Mouse (Mus musculus): ENCODE measurements around the gene Adarb2.
"Not testable (repeated sequence)": the region's sequence is repeated elsewhere in the genome, so short reads cannot be mapped to it uniquely, and the experiment has no call there.

The Adarb2 gene

DNA sequence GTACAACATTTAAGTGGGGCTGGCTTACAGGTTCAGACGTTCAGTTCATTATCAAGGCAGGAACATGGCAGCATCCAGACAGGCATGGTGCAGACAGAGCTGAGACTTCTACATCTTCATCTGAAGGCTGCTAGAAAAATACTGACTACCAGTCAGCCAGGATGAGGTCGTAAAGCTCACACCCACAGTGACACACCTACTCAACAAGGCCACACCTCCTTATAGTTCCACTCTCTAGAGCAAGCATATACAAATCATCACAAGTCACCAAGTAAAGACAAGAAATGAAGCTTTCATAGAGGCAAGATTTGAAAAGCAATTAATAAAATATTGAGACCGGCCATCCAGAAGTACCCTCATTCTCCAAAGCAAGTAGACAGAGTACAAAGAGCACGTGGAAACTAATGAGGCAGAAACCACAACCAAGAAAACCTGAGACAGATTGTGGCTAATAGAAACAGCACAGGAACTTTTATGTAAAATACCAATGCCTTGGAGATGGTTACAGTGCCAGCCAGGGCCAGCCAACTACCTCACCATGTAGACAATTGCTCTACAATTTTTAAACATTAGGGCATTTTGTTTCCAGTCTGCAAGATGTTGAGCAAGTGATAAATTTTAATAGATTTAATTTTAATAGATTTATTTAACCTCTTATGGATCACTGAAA lies 394.4 kb downstream of the Adarb2 start:
- no peak for DNase-seq

DNA sequence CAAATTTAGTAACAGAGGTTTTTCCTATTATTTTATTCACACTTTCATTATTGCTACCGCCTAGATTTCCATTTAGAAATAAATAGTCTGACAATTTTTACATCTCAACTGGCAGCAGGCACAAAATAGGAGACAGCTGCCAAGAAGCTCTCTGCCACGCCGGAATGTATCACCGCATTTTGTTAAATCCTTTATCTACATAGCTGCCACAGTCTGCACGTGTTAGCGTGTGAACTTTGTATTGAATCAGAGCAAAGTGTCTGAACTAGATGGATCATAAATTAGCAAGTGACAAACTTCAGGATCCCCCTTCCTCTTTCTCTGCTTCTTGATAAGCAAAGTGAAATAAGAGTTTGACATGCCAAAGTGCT lies 395.0 kb downstream of the Adarb2 start:
- DNase-seq, result no peak

DNA sequence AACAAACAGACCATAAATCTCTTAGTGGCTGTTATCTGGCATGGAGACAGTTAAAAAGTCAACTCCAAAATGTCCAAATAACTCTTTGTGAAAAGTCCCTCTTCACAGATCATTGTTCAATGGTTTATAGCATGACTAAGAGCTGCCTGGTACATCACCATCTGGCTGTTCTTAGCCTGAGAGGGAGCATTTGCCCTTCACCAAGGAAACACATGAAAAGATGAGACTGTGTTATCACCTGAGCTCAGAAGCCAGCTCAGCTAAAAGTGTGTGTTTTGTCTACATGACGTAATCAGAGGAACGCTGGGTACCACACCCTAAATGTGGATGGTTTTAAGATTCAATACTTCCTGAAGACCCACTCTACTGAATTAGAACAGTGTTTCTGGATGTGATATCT lies 403.0 kb downstream of the Adarb2 start:
- no peak for DNase-seq

DNA sequence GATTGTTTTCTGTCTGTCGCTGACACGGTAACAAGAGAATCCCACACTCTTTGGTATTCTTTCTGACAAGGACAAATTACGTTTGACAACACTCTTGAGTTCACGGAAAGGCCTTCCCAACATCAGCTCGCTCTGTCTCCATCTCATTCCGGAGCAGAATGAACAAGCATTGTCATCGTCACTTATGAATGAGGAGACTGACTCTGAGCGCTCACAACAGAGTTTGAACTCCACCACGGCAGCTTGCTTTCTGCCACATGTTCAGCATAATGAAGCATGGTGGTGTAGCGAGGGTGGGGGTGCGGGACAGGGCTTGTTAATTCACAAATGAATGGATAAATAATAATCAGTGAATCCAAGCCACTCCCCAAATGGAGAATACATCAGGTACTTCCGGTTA lies 405.4 kb downstream of the Adarb2 start:
- no peak for DNase-seq

DNA sequence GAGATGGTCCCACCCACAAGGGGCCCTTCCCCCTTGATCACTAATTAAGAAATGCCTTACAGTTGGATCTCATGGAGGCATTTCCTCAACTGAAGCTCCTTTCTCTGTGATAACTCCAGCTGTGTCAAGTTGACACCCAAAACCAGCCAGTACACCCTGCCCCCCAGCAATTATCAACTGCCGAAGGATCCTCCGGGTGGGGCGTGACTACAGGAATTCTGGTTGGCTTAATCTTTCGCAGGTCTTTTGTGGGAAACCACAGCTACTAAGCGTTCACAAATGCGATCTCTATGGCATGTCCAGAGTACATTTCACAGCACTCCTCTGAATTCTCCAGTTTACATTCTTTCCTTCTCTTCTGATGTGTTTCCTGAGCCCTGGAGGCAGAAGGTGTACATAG lies 406.3 kb downstream of the Adarb2 start:
- DNase-seq, result not testable (repeated sequence)

DNA sequence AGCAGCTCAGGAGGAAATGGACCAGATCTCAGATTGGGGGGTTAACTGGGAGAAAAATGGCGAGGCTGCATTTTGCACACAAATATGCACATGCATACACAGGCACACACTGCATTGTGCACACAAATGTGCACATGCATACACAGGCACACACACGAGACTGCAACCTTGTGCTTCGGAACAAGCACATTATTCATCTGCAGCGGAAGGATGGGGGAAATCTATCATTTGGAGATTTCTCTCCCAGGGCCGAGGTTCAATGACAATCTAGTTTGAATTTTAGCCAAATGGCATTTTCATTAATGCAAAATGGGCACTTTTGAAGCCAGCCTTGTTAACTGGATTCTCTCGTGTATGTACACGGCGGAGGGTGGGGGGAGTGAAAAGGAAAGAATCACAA lies 408.3 kb downstream of the Adarb2 start:
- no peak for DNase-seq

DNA sequence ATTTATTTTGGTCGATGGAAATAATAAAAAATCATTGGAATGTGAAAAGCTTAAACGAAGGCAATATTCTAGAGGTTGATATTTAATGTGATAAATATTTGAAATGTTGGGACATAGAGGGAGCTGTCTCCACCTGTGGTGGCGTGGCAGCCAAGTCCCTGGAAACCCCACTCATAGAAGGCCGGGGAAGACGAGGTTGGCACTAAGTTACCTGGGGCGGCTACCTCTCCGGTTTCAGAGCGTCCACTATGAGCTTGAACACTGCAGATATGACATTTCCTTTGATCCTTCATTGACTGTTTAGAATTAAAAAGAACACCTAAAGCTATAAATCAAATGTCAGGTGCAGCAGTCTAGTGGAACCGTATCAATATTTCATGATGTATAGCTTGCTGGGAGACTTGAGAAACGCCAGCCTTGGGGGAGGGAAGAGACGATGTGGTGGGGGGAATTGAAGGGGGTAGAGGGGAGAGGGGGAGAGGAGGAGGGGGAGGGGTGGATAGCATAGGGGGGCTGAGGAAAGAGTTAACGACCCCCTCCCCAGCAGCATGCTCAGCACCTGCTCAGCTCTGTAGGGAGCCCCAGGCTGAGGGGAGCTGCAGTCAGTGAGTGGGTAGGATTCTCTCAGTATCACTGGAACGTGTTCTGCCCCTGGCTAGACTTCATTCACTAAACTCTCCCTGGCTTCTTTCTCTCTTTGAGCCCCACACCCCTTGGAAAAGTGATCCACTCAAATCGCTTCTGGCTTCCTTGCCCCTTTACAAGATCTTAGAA lies 410.1 kb downstream of the Adarb2 start:
- DNase-seq, result no peak

DNA sequence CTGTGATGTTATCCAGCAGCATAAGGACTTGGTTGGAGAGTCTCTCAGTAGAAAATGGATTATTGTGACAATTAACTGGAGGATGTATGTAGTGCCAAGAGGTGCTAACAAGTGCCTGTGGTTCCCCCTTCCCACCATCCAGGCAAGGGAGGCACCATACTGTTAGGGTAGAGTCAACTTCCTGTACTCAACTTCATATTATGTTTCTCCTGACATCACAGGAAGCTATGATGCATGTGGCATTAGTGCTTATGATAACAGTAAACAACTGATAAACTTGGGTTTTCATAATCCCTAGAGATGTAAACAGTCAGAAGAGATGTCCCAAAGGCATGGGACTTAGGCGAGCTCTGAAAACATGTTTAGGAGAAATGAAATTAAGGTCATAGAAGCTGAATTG lies 414.0 kb downstream of the Adarb2 start:
- DNase-seq, result no peak

DNA sequence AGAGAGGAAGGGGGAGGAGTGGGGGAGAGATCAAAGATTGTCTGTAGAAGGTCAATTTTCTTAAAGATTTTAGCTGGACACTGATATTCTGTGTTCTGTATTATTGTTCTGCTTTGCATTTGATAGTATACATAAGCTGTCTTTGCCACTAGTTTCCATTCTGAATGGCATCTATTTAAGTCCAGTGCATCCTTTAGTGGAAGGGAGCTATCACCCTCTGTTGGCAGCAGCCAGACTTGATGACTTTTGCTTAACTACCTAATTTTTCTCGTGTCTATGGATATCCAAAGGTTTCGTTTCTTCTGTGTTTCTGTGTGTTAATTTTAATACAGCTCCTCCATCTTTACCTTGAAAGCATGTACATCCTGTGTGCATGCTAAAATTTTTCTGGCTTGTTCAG lies 419.6 kb downstream of the Adarb2 start:
- DNase-seq, result no peak

DNA sequence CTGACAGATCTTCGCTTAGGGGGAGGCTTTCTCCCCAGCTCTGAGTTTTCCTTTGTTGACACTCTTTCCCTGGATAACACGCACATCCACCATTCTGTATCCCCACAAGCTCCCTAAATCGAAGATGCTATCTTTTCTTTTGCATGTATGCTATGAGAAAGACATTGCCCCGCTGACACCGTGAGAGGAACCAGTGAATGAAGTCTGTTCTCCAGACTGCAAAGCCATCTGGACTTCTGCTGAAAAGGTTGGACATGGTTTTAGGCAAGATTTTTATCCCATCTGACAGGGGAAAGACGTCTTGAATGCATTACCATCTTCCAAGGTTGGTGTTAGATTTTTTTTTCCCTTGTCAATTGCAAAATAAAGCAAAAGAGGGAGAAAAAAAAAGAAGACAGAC lies 426.9 kb downstream of the Adarb2 start:
- DNase-seq, result no peak

DNA sequence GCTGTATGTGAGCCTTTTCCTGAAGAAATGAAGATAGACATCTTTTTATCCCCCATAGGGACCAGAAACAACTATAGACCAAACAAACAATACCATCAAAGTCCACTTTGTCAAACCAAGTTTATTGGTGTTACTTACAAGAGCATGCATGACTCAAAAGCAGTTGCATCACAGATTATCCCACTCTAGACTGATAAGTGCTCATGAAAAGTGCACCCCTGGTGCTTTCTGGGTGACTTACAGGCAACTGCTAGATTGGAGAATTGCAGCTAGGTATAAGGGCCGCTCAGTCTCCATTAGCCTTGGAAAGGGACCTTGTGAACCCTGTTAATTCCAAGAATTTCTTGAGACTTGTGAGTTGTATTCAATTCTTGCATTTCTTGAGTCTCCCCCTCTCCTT lies 429.0 kb downstream of the Adarb2 start:
- no peak for DNase-seq

DNA sequence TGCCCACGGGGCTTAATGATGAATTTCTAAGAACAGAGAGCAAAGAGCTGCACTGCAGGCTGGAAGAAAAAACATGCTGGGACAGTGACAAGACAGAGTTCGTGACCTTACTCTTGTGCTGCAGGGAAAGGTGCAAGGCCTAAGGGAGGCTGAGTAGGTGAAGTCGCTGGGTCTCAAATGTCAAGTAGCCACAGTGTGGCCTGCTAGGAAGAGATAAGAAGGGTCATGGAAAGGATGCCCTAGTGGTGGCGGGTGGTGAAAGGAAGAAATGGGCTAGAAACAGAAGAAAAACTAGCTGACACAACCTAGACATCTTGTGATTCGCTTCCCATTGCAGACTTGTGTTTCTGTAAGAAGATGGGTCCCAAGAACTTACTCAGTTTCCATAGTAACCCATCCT lies 429.4 kb downstream of the Adarb2 start:
- no peak for DNase-seq

DNA sequence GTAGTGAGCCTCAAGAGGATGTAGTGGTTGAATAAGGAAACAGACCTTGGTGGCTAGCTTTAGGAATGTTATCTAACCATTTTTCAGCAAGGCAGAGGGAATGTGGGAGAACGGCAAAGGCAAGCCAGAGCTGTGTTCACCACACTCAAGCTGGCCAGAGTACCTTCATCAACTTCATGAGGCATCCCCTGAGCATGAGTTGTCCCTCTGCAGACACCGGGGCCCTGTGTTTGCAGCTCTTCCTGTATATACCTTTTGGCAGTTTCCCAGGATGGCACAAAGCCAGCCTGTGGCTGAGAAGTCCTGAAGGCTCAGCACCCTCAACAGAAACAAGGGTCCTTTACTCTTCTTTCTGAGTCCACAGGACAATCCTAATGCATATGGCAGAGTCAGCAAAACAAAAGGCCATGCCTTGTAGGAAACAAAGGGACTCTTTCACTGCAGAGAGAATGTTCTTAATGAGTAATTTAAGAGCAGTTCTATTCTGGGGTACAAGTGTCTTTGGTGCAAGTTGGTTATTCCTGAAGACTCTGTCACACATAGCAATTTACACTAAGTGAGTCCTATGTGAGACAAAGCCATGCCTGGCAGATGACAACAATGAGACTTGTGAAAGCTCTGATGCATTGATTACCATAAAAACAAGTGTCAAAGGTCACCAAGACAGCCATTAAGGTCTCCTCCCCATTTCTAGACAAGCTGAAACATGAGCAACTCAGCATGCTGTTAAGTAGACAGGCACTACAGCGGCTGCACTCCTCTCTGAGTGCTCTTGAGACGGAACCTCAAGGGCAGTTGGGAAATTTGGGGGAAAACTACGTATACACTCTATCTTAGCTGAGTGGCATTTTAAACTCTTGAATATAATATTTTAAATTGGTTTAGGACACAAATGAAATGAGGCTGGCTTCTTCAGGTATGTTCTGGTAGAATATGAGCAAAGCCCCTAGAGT lies 431.0 kb downstream of the Adarb2 start:
- no peak for DNase-seq

DNA sequence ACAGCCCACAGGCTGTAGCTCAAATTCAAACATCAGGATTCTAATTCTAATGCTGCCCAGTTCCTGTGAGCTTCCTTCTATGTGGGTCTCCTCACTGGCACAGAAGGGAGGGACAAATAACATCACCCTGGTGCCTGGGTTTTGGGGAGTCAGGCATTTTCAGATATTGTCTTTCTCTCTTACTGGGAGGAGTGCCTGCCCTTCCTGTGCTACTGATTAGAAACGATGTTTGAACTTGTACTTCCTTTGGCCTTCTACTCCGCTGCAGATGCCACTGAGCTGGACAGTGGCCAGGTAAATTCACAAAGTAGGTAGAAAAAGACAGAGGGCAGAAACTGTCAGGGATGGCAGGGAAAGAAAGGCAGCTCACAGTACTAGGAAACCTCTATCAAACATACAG lies 439.4 kb downstream of the Adarb2 start:
- DNase-seq, result no peak

DNA sequence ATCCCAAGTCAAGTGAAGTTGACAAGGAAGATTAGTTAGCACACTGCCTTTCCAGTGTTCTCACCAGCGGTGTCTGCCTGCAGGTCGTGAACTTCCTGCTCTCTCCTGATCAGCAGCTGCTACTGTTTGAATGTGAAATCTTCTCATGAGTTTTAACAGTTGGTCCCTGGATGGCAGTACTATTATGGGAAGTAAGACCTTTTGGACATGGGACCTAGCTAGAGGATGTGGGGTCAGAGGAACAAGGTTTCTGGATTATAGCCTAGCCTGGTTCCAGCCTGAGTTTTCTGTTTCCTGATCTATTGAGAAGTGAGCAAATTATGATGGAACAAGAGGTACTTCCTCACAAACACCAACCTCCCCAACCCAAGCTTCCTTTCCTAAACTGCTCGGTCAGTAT lies 441.3 kb downstream of the Adarb2 start:
- no peak for DNase-seq

DNA sequence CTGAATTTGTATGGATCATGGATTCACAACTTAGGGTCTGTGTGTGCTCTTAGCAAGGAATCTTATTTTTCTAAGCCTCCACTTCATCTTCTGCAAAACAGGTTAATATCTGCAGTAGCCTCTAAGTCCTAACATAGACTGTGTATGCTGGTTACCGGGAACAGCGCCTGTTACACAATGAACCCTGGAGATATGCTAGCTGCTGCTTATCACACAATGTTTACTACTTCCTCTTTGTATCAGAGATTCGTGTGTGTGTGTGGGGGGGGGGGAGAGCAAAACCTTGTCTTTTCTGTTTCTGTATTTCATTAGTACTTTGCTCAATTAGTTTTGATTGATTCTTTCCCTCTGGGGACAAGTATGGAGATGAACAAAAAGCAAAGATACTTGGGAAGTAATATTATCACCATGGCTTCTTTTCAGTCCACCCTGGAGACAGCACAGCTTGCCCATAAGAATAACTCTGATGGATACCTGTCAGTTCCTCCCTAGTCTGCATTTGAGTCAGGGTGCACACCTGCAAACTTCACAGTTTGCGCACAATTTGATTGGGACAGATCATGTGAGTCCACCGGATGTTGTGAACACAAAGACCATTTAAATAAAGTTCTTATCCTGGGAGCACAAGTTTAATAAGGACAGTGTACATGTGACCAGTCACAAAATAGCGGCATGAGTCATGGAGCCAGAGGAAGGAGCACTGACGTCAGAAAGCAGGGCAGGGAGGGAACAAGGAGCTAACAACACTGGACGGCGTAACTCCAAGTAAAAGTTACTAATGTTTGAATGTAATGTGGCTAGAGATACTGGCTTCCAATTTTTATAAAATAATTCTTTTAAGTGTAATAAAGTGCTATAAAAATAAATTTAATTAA lies 442.4 kb downstream of the Adarb2 start:
- no peak for DNase-seq

DNA sequence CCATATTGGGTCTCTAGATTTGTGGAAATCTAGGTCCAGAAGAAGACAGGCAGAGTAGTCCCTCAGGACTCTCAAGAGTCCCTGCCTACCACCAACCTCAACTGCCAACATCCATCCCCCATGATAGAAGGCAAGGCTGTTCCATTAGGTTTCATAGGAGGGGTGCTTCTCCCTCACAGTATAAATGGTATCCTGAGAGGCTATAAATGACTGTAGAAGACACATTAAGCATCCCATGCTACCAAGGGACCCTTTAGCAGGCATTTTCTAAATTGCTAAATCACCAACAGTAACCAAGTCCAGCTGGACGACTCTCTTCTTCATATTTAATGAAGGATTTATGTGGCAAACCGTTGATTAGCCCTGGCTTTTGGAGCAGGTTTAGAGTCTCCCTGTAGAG lies 446.6 kb downstream of the Adarb2 start:
- DNase-seq, result no peak

DNA sequence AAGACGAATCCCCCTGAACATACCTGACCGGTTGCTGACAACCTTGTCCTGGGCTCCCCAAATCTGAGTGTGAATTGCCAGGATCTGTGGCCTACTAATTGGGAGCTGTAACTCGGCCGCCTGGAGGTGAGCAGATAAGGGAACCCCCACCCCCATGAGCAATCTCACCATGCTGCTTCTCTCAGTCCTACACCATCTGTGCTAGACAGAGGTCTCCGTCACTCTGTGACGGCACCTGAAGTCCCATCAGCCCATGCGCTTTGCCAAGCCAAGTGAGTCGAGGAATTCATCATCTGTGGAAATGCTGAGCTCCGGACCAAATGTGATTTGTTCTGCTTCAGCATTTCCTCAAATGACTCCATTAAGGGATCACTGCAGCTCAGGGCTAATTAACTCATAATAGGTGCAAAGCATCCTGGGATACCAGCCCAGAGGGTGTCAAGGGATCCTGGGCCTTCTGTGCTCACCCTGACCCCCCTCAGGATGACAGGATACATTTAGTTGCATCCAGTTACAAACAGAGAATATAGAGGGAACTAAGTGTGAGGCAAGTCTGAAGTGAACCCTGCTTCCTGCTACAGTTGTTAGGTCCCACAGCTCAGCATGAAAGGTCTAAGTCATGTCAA lies 462.1 kb downstream of the Adarb2 start:
- DNase-seq, result no peak

DNA sequence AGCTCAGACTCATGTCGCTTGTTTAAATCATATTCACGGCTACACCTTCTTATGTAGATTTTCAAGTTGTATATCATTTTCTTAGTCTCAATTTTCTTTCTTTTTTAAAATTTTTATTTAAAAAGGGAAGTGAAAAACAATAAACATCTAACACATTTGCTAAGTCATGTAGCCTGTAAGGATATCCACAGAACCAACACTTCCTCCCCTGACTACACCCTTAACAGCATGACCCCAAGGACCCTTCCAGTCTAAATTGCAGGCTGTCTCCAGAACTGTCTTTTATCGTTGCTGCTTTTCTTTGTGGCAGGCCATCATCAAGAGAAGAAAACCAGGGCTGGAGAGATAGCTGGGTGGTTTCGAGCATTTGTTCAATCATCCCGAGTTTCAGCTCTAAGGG lies 474.5 kb downstream of the Adarb2 start:
- no peak for DNase-seq

DNA sequence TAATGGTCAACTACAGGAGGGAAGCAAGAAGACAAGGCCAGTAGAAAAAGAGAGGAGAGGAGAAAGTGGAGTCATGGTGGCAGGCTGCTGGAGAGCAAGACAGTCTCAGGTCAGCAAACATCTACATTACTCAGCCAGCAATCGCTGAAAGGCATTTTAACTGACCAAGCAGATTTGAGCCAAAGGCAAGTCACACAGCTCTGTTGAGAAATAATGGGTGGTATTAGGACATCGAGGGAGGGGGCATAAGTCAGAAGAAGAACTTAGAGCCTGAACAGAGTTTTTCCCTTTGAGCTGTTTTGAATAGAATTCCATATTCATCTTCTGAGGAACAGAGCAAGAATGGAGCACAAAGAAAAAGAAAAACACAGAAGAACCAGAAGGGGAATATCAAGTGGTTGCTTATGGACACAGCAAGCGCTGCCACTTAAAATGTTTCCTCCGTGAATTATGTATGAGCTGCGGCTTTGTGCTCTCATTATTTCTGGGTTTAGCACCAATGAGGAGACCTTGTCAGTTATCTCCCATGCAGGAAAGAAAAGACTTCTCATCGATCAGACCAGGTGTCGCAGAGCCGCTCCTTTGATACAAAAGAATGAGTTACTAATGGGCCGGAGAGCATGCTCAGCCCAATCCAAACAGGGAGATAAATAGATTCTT lies 477.9 kb downstream of the Adarb2 start:
- no peak for DNase-seq

DNA sequence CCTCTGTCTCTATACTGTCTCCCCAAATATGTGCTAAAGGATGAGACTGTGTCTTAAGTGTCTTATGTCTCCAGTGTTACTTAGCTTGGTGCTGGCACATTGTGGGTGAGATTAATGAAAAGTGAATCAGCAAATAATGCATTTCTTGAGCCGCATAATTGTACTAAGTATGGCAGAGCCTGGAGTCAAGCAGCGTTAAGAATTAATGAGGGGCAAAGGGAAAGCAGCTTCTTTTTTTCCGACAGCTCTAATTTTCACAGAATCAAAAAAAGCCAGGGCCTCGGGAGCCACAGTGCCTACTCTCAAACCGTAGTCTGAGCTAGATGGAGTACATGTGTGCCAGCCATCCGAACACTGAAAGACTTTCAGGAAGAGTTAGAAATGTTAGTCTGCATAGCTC lies 488.8 kb downstream of the Adarb2 start:
- DNase-seq, result no peak

DNA sequence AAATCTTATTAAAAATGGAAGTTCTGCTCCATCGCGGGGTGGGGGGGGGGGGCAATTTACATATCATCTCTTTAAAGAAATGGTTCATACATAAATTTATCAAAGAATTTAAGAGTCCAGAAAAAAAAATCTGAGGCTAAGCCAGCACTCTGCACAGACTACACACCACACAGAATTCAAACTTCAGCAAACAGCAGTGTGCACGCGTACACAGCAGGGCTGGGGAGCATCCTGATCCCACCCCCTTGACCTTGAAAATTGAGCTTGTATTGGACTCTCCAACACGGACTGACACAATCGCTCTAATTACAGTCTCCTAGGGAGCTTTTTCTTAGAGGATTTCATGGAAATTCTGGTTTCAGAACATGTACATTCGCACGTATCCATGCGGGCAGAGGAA lies 490.1 kb downstream of the Adarb2 start:
- no peak for DNase-seq
